Mouse (Mus musculus) liver, embryonic 14.5 days (tissue): Measurements from ENCODE around the gene Faap100. TPM values are rescaled to one million over a fixed set of nuclear protein-coding genes. Genes with fewer than 3 reads are reported as not detected.
A peak's percentile ranks its signal among the peaks of the same experiment; 100 is the strongest.
"Not testable (repeated sequence)": the region's sequence is repeated elsewhere in the genome, so short reads cannot be mapped to it uniquely, and the experiment has no call there.

Source experiments
- ATAC-seq: fragments of 200-750 bp; cut with Nextera tagmentation; 2 replicates; pipeline ENCODE4 v1.8.0; 2017; ENCODE audit warnings: moderate number of reproducible peaks, mild to moderate bottlenecking, moderate library complexity; ENCODE audit not compliant: insufficient read depth
- DNase-seq, 3 experiments: peaks; one replicate each; pipeline ENCODE4 v3.0.0-alpha.2; 2012 to 2013; ENCODE audit warnings: low read depth in 3 of 3, low spot score in 3 of 3
- H3K27ac ChIP-seq: fragments of 300-500 bp; sonication (generic); 2 replicates; pipeline ENCODE4 v1.5.1; 2014; ENCODE audit warnings: moderate library complexity, mild to moderate bottlenecking, control low read depth, inconsistent platforms
- H3K27me3 ChIP-seq: fragments of 300-500 bp; sonication (generic); 2 replicates; pipeline ENCODE4 v1.6.1; 2014; ENCODE audit warnings: mild to moderate bottlenecking, low read length, moderate library complexity; ENCODE audit not compliant: control insufficient read depth, insufficient read depth
- H3K36me3 ChIP-seq: fragments of 300-500 bp; sonication (generic); replicated peaks from 2 replicates; pipeline ENCODE4 v1.6.1; 2014; ENCODE audit warnings: low read depth; ENCODE audit not compliant: control insufficient read depth, insufficient read depth
- H3K4me1 ChIP-seq, 2 experiments: fragments of 200-500 bp in 1 of 2; fragments of 300-500 bp in 1 of 2; sonication (generic) in 1 of 2; replicated peaks; 2 replicates each; pipeline ENCODE4 v1.6.1; 2012 to 2014; ENCODE audit warnings: antibody characterized with exemption in 1 of 2, inconsistent platforms in 1 of 2, low read length in 1 of 2; ENCODE audit not compliant: control insufficient read depth in 2 of 2, insufficient read depth in 2 of 2
- H3K4me2 ChIP-seq: fragments of 300-500 bp; sonication (generic); 2 replicates; pipeline ENCODE4 v1.6.1; 2014; ENCODE audit warnings: low read depth, mild to moderate bottlenecking, control low read depth, moderate library complexity
- H3K4me3 ChIP-seq, 2 experiments: fragments of 200-500 bp in 1 of 2; fragments of 300-500 bp in 1 of 2; sonication (generic) in 1 of 2; 2 replicates each; pipeline ENCODE4 v1.5.1; 2012 to 2014; ENCODE audit warnings: low read depth in 2 of 2, low read length in 2 of 2, mild to moderate bottlenecking in 2 of 2, control low read depth in 1 of 2, inconsistent platforms in 1 of 2, moderate library complexity in 1 of 2; ENCODE audit not compliant: insufficient read depth in 1 of 2
- H3K9ac ChIP-seq: fragments of 300-500 bp; sonication (generic); replicated peaks from 2 replicates; pipeline ENCODE4 v1.6.1; 2014; ENCODE audit warnings: mild to moderate bottlenecking, control low read depth, moderate library complexity
- H3K9me3 ChIP-seq: fragments of 300-500 bp; sonication (generic); 2 replicates; pipeline ENCODE4 v1.6.1; 2016; ENCODE audit warnings: low read length, mixed read lengths; ENCODE audit not compliant: control insufficient read depth
- CTCF ChIP-seq: IDR thresholded peaks from 2 replicates; pipeline ENCODE4 v1.5.1; 2016; ENCODE audit warnings: antibody characterized with exemption, low read depth, control low read depth
- EP300 ChIP-seq: IDR thresholded peaks from 2 replicates; pipeline ENCODE4 v1.6.1; 2016; ENCODE audit warnings: antibody characterized with exemption, low read depth
- WGBS: fragments of 180-500 bp; shearing (Covaris S2); extraction: QIAGEN DNeasy Blood & Tissue Kit; methylation state at CpG from one replicate; pipeline ENCODE4 v1.1.7; 2014; ENCODE audit not compliant: insufficient replicate concordance; 5-methylcytosine and 5-hydroxymethylcytosine counted together
- polyA plus RNA-seq, 2 experiments: library from polyadenylated mRNA; depleted of rRNA in 1 of 2; stranded (reverse) in 1 of 2; unstranded in 1 of 2; fragments of >200 nt; fragmentation: Nextera tagmentation in 1 of 2; extraction: Ambion mirVana in 1 of 2; gene quantifications; 2 replicates each; pipeline versions ENCODE4 v1.2.1 to v1.2.3; 2012 to 2014

The Faap100 gene
- polyA plus RNA-seq, 2 experiments, result 4.5 to 6.3 TPM

DNA sequence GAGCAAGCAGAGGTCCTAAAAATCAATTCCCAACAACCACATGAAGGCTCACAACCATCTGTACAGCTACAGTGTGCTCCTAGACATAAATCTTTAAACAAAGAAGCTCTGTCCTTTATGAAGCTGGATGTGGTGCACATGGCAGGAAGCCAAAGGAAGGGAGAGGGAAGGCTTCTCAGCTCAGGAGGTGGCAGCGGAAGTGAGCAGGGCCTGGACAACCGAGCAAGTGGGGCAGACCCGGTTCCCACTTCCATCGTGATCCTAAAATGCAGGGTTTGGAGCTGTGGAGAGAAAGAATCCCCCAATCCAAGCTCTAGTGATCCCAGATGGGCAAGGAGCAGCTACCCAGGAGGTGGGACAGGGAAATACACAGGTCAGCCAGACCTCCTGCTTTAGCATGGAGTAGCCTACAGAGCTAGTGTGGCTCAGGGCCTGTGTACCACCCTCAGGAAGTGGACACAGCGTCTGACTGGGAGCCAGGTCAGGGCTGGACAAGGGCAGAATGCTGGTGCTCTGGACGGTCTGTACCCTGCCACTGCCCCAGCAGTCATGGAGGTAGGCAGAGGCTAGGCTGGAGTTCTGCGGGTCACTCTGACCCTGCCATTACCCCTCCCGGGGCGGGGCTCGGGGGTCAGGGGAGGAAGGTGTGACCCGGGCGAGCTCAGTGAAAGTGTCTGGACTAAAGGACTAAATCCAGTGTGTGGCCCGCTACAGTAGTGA, 25.8 kb downstream of the Faap100 start:
- TF ChIP-seq CTCF (no peak), EP300 (no peak)
- Histone ChIP-seq H3K4me2 (peak overlapping the region; percentile 63), H3K4me1 (peaks cover 44 to 62% of the 10 kb centered on the region in 2 experiments), H3K27ac (peak overlapping the region; percentile 96), H3K27me3 (peaks cover 17% of the 10 kb centered on the region), H3K9me3 (no peaks in the 10 kb centered on the region), H3K36me3 (no peaks in the 10 kb centered on the region), H3K9ac (peak overlapping the region; percentile 67), H3K4me3 (no peak overlapping the region)
- no peak for DNase-seq
- no peak for ATAC-seq
- WGBS, result 64% methylated on average over 13 of the region's 13 CpGs

DNA sequence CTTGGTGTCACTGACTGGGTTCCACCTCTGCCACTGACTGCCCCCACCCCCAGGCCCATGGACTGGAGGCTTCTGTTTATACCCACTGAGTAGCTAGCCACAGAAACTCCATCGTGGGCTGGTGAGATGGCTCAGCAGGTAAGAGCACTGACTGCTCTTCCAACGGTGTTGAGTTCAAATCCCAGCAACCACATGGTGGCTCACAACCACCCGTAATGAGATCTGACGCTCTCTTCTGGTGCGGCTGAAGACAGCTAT, 26.5 kb downstream of the Faap100 start:
- peaks cover 17% of the 10 kb centered on the region for H3K27me3 ChIP-seq
- not testable (repeated sequence) for H3K36me3 ChIP-seq, ATAC-seq, H3K9ac ChIP-seq, H3K27ac ChIP-seq, H3K4me3 ChIP-seq, H3K4me2 ChIP-seq, H3K9me3 ChIP-seq, DNase-seq
- WGBS, result 86% methylated on average over 5 of the region's 5 CpGs
- H3K4me1 ChIP-seq, result peaks cover 44 to 58% of the 10 kb centered on the region in 2 experiments

DNA sequence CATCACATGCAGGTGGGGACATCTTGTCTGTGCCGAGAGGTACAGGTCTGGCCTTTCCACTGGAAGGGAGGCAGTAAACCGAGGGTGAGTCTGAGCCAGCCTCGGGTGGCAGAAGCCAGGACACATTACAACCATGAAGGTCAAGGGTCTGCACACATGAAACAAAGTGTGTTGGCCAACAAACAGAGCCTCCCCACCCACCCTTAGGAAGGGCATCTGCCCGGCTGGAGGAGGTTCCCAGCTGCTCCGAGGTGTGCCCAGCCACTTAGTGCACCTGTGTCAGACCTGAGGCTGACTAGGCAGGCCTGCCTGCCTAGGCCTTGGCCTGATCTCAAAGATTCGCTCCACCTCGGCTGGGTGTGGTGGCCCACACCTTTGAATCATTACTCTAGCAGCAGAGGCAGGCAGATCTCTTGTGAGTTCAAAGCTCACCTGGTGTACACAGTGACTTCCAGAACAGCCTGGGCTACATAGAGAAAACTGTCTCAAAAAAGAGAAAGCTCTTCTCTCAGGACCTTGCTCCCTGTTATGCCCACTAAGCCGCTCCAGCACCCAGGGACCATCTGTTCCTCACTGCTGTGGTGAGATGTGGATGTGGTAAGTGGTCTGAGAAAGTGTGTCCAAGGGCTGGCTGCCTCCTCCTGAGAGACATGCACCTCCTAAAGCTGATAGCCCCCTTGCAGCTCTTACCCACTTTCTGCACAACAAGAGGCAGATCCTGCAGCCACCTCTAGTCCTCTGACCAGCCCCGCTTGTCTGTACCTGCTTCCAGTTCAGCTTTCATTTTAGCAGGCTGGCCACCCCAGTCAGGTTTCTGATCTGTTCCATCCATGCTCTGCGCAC, 27.1 kb downstream of the Faap100 start:
- ATAC-seq, result no peak
- Histone ChIP-seq H3K9me3 (no peaks in the 10 kb centered on the region), H3K9ac (no peak overlapping the region), H3K4me1 (peaks cover 44 to 58% of the 10 kb centered on the region in 2 experiments), H3K36me3 (peaks cover 6% of the 10 kb centered on the region), H3K27ac (no peak overlapping the region; the same call in 1 of the 2 replicates), H3K4me3 (no peak overlapping the region), H3K4me2 (no peak overlapping the region), H3K27me3 (peaks cover 17% of the 10 kb centered on the region)
- no peak for DNase-seq
- WGBS, result 76% methylated on average over 10 of the region's 10 CpGs
- TF ChIP-seq CTCF (no peak), EP300 (no peak)

DNA sequence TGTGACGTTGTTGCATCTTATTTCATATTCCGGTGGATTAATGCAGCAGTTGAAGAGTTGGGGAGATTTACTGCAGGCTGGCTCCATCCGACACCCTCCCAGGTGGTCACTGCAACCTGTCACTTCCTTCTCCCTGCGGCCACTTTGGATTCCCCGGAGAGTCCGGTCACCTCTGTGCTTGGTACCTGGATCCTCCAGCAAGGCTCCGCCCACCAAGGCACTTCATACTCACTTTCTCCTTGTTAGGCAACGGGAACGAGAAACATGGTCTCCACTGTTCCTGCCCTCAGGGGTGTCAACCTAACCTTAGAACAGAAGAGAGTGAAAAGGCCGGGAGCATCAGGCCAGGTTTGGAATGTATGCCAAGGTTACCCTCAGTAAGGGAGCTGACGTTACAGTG, 27.9 kb downstream of the Faap100 start:
- Histone ChIP-seq H3K27ac (0 out of 2 replicates have a peak overlapping the region, but pooled peaks have one; percentile 8), H3K9ac (no peak overlapping the region), H3K4me2 (peak overlapping the region; percentile 100), H3K9me3 (no peaks in the 10 kb centered on the region), H3K4me3 (peak overlapping the region in 1 of 2 experiments; percentile 99; a peak in 2 of 4 replicates), H3K4me1 (peaks cover 36 to 51% of the 10 kb centered on the region in 2 experiments), H3K36me3 (peaks cover 8% of the 10 kb centered on the region), H3K27me3 (peaks cover 17% of the 10 kb centered on the region)
- no peak for DNase-seq
- no peak for ATAC-seq
- 42% methylated on average over 11 of the region's 11 CpGs for WGBS
- TF ChIP-seq EP300 (no peak), CTCF (no peak)
